Mouse (Mus musculus): Measurements from ENCODE around the gene Micu1.
A peak's percentile ranks its signal among the peaks of the same experiment; 100 is the strongest.
"Not testable (repeated sequence)": the region's sequence is repeated elsewhere in the genome, so short reads cannot be mapped to it uniquely, and the experiment has no call there.

Micu1 gene

GRCm38 (mm10) chr10:59702207-59703032 is at the start of gene Micu1:
Gene Micu1, plus strand, starts transcription at chr10:59702477.
- peak; percentile 94 for DNase-seq

- DNase-seq = no peak
Observed at GRCm38 (mm10) chr10:59656799-59657198, 45.5 kb upstream of the Micu1 start.

- no peak for DNase-seq
Observed at GRCm38 (mm10) chr10:59664765-59665164, 37.5 kb upstream of the Micu1 start.

GRCm38 (mm10) chr10:59665503-59666291 is 36.6 kb upstream of the Micu1 start:
- DNase-seq = no peak

- peak; percentile 54 for DNase-seq
Observed at GRCm38 (mm10) chr10:59667377-59667776, 34.9 kb upstream of the Micu1 start.

- DNase-seq = no peak
Observed at GRCm38 (mm10) chr10:59668491-59668890, 33.8 kb upstream of the Micu1 start.

GRCm38 (mm10) chr10:59677836-59678235 is 24.4 kb upstream of the Micu1 start:
- no peak for DNase-seq

- no peak for DNase-seq
Observed at GRCm38 (mm10) chr10:59679189-59679588, 23.1 kb upstream of the Micu1 start.

GRCm38 (mm10) chr10:59685586-59685985 is 16.7 kb upstream of the Micu1 start:
- DNase-seq = not testable (repeated sequence)

- no peak for DNase-seq
Observed at GRCm38 (mm10) chr10:59687126-59687525, 15.2 kb upstream of the Micu1 start.

GRCm38 (mm10) chr10:59689836-59690235 is 12.4 kb upstream of the Micu1 start:
- no peak for DNase-seq

- no peak for DNase-seq
Observed at GRCm38 (mm10) chr10:59692441-59692840, 9.8 kb upstream of the Micu1 start.

GRCm38 (mm10) chr10:59694104-59694503 is 8.2 kb upstream of the Micu1 start:
- no peak for DNase-seq

GRCm38 (mm10) chr10:59699516-59699915 is 2.8 kb upstream of the Micu1 start:
- DNase-seq = no peak

- DNase-seq = no peak
Observed at GRCm38 (mm10) chr10:59701805-59702204, 472 bp upstream of the Micu1 start.

- DNase-seq = no peak
Observed at GRCm38 (mm10) chr10:59703060-59703760, 933 bp downstream of the Micu1 start.

GRCm38 (mm10) chr10:59706991-59707546 is 4.8 kb downstream of the Micu1 start:
- no peak for DNase-seq

GRCm38 (mm10) chr10:59707595-59707994 is 5.3 kb downstream of the Micu1 start:
- no peak for DNase-seq

GRCm38 (mm10) chr10:59709281-59709680 is 7.0 kb downstream of the Micu1 start:
- no peak for DNase-seq

- no peak for DNase-seq
Observed at GRCm38 (mm10) chr10:59710246-59710645, 8.0 kb downstream of the Micu1 start.

- DNase-seq = no peak
Observed at GRCm38 (mm10) chr10:59712062-59712461, 9.8 kb downstream of the Micu1 start.

- no peak for DNase-seq
Observed at GRCm38 (mm10) chr10:59720017-59720416, 17.7 kb downstream of the Micu1 start.

- no peak for DNase-seq
Observed at GRCm38 (mm10) chr10:59721555-59721954, 19.3 kb downstream of the Micu1 start.

Data from cerebellum, adult 11 months (tissue).